In the genomic region with DNA sequence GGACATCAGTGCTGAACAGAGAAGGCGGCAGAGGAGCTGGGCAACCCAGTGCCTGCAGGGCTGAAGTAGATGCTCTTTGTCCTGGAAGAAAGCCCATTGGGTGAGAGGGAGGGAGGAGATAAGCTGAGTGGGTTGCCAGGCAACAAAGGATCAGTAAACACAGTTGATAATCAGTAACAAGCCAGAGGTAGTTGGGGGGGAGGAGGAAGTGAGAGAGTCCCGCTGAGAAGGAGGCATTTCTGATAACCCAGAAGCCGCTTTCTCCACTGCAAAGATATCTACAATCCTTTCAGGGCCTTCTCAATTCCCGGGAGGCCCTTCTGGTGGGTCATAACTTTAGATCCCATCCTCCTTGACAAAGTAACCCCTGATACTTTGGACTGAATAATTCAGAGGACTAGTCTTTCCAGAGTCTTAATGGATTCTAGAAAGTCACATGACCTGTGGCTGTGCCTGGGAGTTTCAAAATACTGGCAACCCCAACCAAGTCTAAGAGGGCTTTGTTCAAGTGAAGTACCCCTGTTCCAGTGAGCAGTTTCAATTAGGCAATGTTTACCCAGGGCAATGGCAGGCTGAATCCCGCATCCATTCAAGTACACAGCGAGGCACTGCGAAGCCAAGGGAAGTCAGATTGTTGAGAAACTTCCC, we compare ENCODE assay signal across 8 mouse cellular contexts.
A peak's percentile ranks its signal among the peaks of the same experiment; 100 is the strongest.
DNase-seq lines count a peak whose midpoint lies in the region; ATAC-seq and TF ChIP-seq lines count a peak whose summit lies in the region.

No protein-coding gene starts in this region.

- TF ChIP-seq CTCF in lung, embryonic 14.5 days (IDR thresholded peaks at IDR 0.05; ENCODE audit: low read depth), result no peak

- H3K4me3 ChIP-seq in intestine, embryonic 14.5 days (ENCODE audit: low read depth, low read length), result no peak overlapping the region
- H3K4me3 ChIP-seq in lung, embryonic 14.5 days (ENCODE audit: low read depth, low read length), result no peak overlapping the region
- H3K4me3 ChIP-seq in neural tube, embryonic 13.5 days, result no peak overlapping the region

- H3K4me1 ChIP-seq in intestine, embryonic 14.5 days (replicated peaks; ENCODE audit: control insufficient read depth, insufficient read depth, low read length), result 0 out of 2 replicates have a peak, but pooled peaks cover 3% of the 10 kb centered on the region
- no peaks in the 10 kb centered on the region for H3K4me1 ChIP-seq in lung, embryonic 14.5 days (ENCODE audit: insufficient read depth)
- peaks cover 19% of the 10 kb centered on the region for H3K4me1 ChIP-seq in neural tube, embryonic 13.5 days (replicated peaks)

- no peaks in the 10 kb centered on the region for H3K9me3 ChIP-seq in intestine, embryonic 14.5 days (ENCODE audit: control insufficient read depth, low read length)
- H3K9me3 ChIP-seq in lung, embryonic 14.5 days (ENCODE audit: low read depth, low read length), result no peaks in the 10 kb centered on the region
- H3K9me3 ChIP-seq in neural tube, embryonic 13.5 days, result no peaks in the 10 kb centered on the region

- 24% methylated on average over 7 of the region's 7 CpGs for WGBS in intestine, embryonic 14.5 days
- WGBS in lung, embryonic 14.5 days, result 30% methylated on average over 7 of the region's 7 CpGs
- 13% methylated on average over 7 of the region's 7 CpGs for WGBS in neural tube, embryonic 13.5 days

- peak; percentile 10 for DNase-seq in gastrocnemius, postnatal 25 days
- DNase-seq in gastrocnemius, postnatal 4 days (ENCODE audit: low spot score in 2 of 2), result no peak
- DNase-seq in brain, adult 2 months (ENCODE audit: low read depth, low spot score), result peak; percentile 65
- DNase-seq in gonadal fat pad, adult 2 months (ENCODE audit: low read depth), result peak; percentile 75
- DNase-seq in intestine, embryonic 14.5 days (ENCODE audit: low spot score), result peak; percentile 66
- DNase-seq in lung, embryonic 14.5 days, result peak; percentile 78
- DNase-seq in gastrocnemius, postnatal 36 days, result no peak

- H3K27ac ChIP-seq in intestine, embryonic 14.5 days (ENCODE audit: low read depth), result peak overlapping the region; percentile 40; the same call in 1 of the 2 replicates
- H3K27ac ChIP-seq in lung, embryonic 14.5 days (ENCODE audit: low read depth), result peak overlapping the region; percentile 38
- H3K27ac ChIP-seq in neural tube, embryonic 13.5 days (replicated peaks), result peak overlapping the region; percentile 55

- peak; percentile 96 for ATAC-seq in intestine, embryonic 14.5 days (replicated peaks; ENCODE audit: low FRiP score, low TSS enrichment, low read depth)
- peak; percentile 92 for ATAC-seq in lung, embryonic 14.5 days (ENCODE audit: insufficient read depth)
- peak; percentile 97 for ATAC-seq in neural tube, embryonic 13.5 days (ENCODE audit: low read depth)

- no peak overlapping the region for H3K4me2 ChIP-seq in intestine, embryonic 14.5 days (ENCODE audit: low read length)
- H3K4me2 ChIP-seq in lung, embryonic 14.5 days, result peak overlapping the region; percentile 41
- peak overlapping the region; percentile 16; the same call in 1 of the 2 replicates for H3K4me2 ChIP-seq in neural tube, embryonic 13.5 days

- H3K27me3 ChIP-seq in intestine, embryonic 14.5 days (replicated peaks; ENCODE audit: control insufficient read depth, insufficient read depth, low read length), result no peaks in the 10 kb centered on the region
- H3K27me3 ChIP-seq in lung, embryonic 14.5 days (ENCODE audit: insufficient read depth, low read length), result no peaks in the 10 kb centered on the region
- H3K27me3 ChIP-seq in neural tube, embryonic 13.5 days, result no peaks in the 10 kb centered on the region

- H3K36me3 ChIP-seq in intestine, embryonic 14.5 days (ENCODE audit: control insufficient read depth, insufficient read depth, low read length), result no peaks in the 10 kb centered on the region
- H3K36me3 ChIP-seq in lung, embryonic 14.5 days (ENCODE audit: insufficient read depth), result no peaks in the 10 kb centered on the region
- peaks cover 22% of the 10 kb centered on the region for H3K36me3 ChIP-seq in neural tube, embryonic 13.5 days

- intact Hi-C loops in gastrocnemius, postnatal 36 days (cut with DNase I), result no loop called here

- no peak overlapping the region for H3K9ac ChIP-seq in intestine, embryonic 14.5 days (ENCODE audit: low read length)
- no peak overlapping the region for H3K9ac ChIP-seq in lung, embryonic 14.5 days
- no peak overlapping the region for H3K9ac ChIP-seq in neural tube, embryonic 13.5 days

Comparison
In these comparisons a context has a peak if more than half of its experiments do, and no peak if none do; other contexts are left out.
1. DNase-seq: peak in gastrocnemius, postnatal 25 days (single experiment), brain, adult 2 months (single experiment), gonadal fat pad, adult 2 months (single experiment), intestine, embryonic 14.5 days (single experiment) and lung, embryonic 14.5 days (single experiment); none in gastrocnemius, postnatal 4 days (0 of 2) and gastrocnemius, postnatal 36 days (0 of 2).
2. Peak in every context shown above with its lines, with median percentiles within 50 percentile points of each other: ATAC-seq and H3K27ac ChIP-seq.